Mouse (Mus musculus): ENCODE results near the gene Ddx55.
A peak's percentile ranks its signal among the peaks of the same experiment; 100 is the strongest.
"Not testable (repeated sequence)": the region's sequence is repeated elsewhere in the genome, so short reads cannot be mapped to it uniquely, and the experiment has no call there.

The Ddx55 gene

GRCm38 (mm10) chr5:124538813-124539792 is 13.6 kb upstream of the Ddx55 start:
- peak; percentile 49 to 72 for DNase-seq (ENCODE audit: low spot score in 2 of 2)

- no peak for DNase-seq (ENCODE audit: low spot score in 2 of 2)
Observed at GRCm38 (mm10) chr5:124539905-124540304, 12.8 kb upstream of the Ddx55 start.

- peak; percentile 96 to 97 for DNase-seq (ENCODE audit: low spot score in 2 of 2)
Observed at GRCm38 (mm10) chr5:124540383-124540786, 12.3 kb upstream of the Ddx55 start, which contains the start of gene Tmed2. TSS of gene Tmed2 (plus strand) at chr5:124540695.

- DNase-seq (ENCODE audit: low spot score in 2 of 2) = peak; percentile 74 to 75
Observed at GRCm38 (mm10) chr5:124540905-124541601, 11.6 kb upstream of the Ddx55 start.

GRCm38 (mm10) chr5:124541602-124541973 is 11.1 kb upstream of the Ddx55 start:
- no peak for DNase-seq (ENCODE audit: low spot score in 2 of 2)

DNA sequence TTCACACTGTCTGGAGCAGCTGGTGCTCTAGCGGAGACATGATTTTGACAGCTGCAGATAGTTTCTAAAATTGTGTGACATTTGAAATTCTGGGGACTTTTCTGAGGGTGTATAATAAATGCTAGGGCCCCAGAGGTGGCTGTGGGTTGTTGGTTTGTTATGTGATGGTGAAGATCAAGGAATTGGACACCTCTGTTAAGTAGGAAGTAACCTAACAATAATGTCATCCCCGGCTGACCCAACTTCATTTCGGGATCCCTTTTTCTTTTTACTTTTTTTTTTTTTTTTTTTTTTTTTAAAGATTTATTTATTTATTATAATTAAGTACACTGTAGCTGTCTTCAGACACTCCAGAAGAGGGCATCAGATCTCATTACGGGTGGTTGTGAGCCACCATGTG is 1.9 kb upstream of the Ddx55 start:
- not testable (repeated sequence) for DNase-seq (ENCODE audit: low spot score in 2 of 2)

GRCm38 (mm10) chr5:124551349-124552093 is 1.1 kb upstream of the Ddx55 start:
- DNase-seq (ENCODE audit: low spot score in 2 of 2) = not testable (repeated sequence)

GRCm38 (mm10) chr5:124552094-124552472 is 581 bp upstream of the Ddx55 start:
- DNase-seq (ENCODE audit: low spot score in 2 of 2) = no peak

- DNase-seq (ENCODE audit: low spot score in 2 of 2) = no peak
Observed at GRCm38 (mm10) chr5:124553607-124554006, 943 bp downstream of the Ddx55 start.

DNA sequence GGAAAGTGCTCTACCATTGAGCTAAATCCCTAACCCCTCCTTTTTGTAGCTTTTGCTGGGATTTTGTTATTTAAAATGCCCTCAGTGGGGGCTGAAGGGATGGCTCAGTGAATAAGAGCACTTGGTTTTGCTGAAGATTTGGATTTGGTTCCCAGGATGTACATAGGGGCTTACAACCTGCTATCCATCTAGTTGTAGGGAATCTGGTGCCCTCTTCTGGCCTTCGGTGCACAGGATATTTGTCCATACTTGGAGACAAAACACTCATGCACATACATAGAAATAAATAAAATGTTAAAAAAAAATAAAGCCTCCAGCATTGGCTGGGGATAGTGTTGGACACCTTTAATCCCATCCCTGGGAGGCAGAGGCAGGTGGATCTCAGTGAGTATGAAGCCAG is 2.5 kb downstream of the Ddx55 start:
- DNase-seq (ENCODE audit: low spot score in 2 of 2) = no peak

DNA sequence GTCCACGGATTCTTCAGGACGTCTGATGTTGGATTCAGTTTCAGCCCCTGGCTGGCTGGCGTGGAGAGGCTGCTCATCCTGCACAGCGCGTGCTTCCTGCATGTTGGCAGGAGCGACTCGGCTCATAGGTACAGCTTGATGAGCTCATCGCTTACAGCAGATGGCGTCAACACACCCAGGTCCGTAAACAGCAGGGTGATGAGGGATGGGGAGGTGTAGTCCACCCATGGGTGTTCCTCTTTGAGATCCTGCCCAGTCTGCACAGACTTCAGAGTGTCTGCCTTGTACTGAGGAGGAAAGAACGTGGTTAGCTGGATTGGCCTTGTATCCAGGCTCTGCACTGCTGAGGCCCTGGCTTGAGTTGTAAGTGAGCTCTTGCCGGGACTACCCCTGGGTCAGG is 18.4 kb downstream of the Ddx55 start:
- DNase-seq (ENCODE audit: low spot score in 2 of 2) = no peak

DNA sequence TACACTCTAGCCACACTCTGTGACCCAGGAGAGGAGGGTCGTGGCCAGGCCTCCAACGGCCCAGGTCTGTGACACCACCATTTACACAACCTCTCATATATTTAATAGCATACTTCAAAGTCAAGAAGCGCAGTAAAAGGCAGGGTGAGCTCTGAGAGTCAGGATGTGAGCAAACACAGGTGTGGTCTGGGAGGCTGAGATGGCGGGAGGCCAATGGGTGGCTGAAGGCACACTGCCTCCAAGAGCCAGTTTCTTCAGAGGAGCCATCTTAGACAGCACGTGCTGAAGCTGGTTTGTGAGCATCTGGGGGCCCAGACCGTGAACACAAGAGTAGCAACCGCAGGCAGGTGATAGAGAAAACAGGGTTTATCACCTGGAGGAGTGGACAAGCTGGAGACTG is 22.8 kb downstream of the Ddx55 start:
- DNase-seq (ENCODE audit: low spot score in 2 of 2) = no peak

DNA sequence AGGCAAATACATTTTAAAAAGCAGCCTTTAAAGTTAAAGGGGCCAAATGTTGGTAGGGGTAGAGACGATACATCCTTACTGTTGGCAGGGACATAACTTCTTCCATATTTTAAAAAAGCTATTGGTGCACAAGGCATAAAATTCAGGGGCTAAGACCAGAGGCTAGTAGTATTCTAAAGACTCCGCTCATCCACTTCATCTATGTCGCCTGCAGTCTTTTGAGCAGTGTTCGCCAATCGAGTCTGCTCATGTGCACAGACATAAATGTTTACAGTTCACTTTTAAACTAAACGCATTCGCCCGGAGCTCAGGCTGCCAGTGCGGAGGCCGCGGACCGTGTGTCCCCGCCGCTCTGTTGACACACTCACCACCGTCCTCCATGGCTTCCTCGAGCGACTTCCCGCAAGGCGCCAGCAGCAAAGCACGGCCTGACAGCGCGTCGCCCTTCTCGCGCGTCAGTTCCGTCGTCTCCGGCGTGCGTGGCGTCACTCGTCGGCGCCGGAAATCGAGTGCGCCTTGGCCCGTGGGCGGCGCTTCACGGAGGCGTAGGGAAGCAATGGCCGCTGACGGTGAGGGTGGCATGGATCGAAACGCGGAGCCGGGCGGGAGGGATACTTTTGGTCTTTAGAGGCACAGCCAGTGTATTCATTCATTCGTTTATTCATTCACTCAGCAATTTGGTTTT is 26.1 kb downstream of the Ddx55 start, which contains the start of the genes Eif2b1 and Gtf2h3:
Eif2b1 (minus strand) TSS at position 499 of the 685 bp plus-strand sequence.
Gtf2h3 (plus strand) TSS at position 508 of the 685 bp plus-strand sequence.
- peak; percentile 84 to 91 for DNase-seq (ENCODE audit: low spot score in 2 of 2)

DNA sequence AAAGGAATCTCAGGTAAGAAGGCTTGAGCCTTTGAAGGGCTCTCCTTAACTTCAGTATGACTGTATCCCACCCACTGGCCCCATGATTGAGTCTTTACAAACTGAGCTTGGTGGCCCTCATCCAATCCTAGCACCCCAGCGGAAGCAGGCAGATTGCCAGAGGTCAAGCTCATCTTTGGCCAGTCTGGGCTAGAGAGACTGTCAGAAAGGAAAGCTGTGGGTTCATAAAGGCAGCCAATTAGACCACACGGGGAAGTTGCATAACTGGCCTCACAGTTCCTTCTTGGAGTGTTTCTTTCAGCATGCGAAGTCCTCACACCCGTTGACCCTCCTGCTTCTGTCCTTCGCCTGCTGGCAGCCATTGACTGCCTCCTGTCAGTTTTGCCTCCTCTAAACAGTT is 29.9 kb downstream of the Ddx55 start:
- peak in 1 of 2 experiments; percentile 25 for DNase-seq (ENCODE audit: low spot score in 2 of 2)

DNA sequence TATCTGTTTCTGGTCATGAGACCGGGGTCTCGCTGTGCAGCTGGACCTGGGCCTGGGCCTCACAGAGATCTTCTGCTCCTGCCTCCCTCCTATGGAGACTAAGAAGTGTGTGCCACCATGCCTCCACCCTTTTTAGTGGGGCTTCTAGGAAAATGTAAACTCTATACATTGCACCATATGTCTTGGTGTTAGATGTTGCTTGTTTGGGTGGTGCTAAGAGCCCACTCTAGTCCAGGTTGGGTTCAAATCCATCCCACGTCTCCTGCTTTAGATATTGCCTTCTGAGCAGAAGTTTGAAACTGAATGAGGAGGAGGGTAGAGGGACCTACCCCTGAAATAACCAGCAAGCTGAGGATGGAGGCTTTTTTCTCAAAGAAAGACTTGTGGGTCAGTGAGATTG is 40.1 kb downstream of the Ddx55 start:
- DNase-seq (ENCODE audit: low spot score in 2 of 2) = no peak

DNA sequence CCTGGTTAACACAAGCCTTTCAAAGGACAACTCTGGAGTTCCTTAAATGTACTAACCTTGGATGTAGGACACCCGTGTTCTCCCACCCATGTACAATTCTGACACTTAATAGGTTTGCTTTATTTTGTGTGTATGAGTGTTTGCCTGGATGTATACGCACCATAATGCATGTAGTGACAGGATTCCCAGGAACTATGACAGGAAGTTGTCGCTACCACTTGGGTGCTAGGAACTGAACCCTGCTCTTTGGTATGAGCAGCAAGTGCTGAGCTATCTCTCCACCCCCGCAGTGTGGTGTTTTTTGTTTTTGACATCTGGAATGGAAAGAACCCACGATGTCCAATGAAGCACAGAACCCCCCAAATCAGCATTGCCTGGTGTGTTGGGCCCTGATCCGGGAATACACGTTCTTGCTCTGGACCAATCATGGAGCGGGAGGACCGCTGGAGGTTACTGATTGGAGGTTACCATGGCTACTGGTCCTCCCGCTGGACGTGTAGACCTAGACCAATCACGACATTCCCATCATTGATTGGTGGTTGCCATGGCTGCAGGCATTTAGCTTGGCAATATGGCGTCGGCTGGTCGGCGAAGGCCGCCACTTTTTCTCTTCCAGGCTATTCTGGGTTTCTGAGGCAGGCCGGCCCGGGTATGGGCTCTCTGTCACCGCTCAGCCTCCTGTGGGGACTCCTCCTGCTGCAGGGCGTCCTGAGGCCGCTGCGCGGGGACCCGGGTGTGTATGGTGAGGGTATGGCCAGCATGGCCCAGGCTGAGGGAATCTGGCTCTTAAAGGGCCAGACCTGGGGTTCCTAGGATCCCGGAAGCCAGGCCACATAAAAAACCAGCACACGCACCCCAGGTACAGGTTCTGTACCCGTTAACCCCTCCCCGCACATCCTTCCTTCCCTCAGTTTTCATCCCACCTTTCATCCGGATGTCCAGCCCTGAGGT is 45.8 kb downstream of the Ddx55 start:
- peak; percentile 95 to 98 for DNase-seq (ENCODE audit: low spot score in 2 of 2)

DNA sequence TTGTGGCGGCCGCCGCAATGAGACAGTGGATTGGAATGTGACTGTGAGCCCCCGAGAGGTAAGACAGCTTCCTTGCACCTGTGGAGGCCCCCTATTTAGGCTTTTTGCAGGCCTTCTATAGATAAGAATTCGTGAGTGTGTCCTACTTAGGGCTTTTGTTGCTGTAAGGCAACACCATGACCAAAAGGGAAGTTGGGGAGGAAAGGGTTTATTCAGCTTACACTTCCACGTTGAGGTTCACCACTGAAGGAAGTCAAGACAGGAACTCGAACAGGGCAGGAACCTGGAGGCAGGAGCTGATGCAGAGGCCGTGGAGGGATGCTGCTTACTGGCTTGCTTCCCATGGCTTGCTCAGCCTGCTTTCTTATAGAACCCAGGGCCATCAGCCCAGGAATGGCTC is 47.1 kb downstream of the Ddx55 start:
- DNase-seq (ENCODE audit: low spot score in 2 of 2) = not testable (repeated sequence)

- DNase-seq (ENCODE audit: low spot score in 2 of 2) = no peak
Observed at GRCm38 (mm10) chr5:124602349-124602748, 49.7 kb downstream of the Ddx55 start.

GRCm38 (mm10) chr5:124604296-124604695 is 51.6 kb downstream of the Ddx55 start:
- peak in 1 of 2 experiments; percentile 27 for DNase-seq (ENCODE audit: low spot score in 2 of 2)

DNA sequence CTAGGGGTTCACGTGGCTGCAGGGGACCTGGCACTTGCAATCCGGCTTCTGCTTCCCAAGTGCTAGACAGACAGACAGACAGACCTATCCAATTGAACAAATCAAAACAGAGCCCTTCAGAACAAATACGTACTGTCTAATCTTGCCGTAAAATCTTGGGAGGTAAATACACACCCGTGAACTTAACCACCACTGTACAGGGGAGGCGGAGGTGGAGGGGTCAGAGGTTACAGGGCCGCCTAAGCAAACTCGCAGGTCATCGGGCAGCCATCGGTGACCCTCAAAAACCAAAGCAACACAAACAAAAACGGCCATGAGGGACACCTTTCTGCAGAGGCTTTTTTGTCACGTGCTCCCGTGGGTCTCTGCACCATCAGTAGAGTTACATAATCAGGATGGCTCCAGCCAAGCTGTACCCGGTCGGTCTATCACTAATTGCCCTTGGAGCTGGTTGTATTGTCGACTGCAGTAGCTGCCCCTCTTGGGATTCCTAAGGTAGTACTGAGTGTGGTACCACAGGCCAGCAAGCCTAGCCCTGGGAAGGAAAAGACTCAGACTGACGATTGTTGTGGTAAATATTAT is 52.5 kb downstream of the Ddx55 start:
- no peak for DNase-seq (ENCODE audit: low spot score in 2 of 2)

All from heart, adult 9 months (tissue).